Mouse (Mus musculus) ES-E14 (cell line): ENCODE measurements around the gene Porcn.

Source experiments
- CHD2 ChIP-seq: IDR thresholded peaks from 2 replicates; pipeline ENCODE4 v1.6.1; 2014; ENCODE audit warnings: mild to moderate bottlenecking, low read depth, low read length, inconsistent platforms
- HCFC1 ChIP-seq: IDR thresholded peaks from 2 replicates; pipeline ENCODE4 v1.6.1; 2012; ENCODE audit warnings: low read length, inconsistent platforms, borderline replicate concordance; ENCODE audit not compliant: insufficient read depth
- MAFK ChIP-seq: IDR thresholded peaks from 2 replicates; pipeline ENCODE4 v1.6.1; 2014; ENCODE audit warnings: mild to moderate bottlenecking, low read depth, low read length, inconsistent platforms; ENCODE audit not compliant: insufficient read depth
- ZC3H11A ChIP-seq: IDR thresholded peaks from 2 replicates; pipeline ENCODE4 v1.6.1; 2012; ENCODE audit warnings: low read depth, mild to moderate bottlenecking, inconsistent platforms, low read length, borderline replicate concordance

GRCm38 (mm10) chrX:8255807-8256206 is 49.5 kb upstream of the Porcn start:
- TF ChIP-seq HCFC1 = no peak
- TF ChIP-seq CHD2 = no peak
- no peak for TF ChIP-seq ZC3H11A
- TF ChIP-seq MAFK = no peak
